Mouse (Mus musculus) intestine, postnatal 0 days (tissue): Measurements from ENCODE around the gene Pigf. TPM values are rescaled to one million over a fixed set of nuclear protein-coding genes. Genes with fewer than 3 reads are reported as not detected.

Source experiments
- ATAC-seq: fragments of 200-750 bp; cut with Nextera tagmentation; 2 replicates; pipeline ENCODE4 v1.8.0; 2017; ENCODE audit warnings: mild to moderate bottlenecking, moderate TSS enrichment, moderate library complexity
- H3K27ac ChIP-seq: fragments of 300-500 bp; sonication (generic); 2 replicates; pipeline ENCODE4 v1.5.1; 2014; ENCODE audit warnings: mild to moderate bottlenecking, low read depth, low read length, moderate library complexity
- H3K27me3 ChIP-seq: fragments of 300-500 bp; sonication (generic); replicated peaks from 2 replicates; pipeline ENCODE4 v1.6.1; 2014; ENCODE audit warnings: low read length, mixed read lengths; ENCODE audit not compliant: control insufficient read depth, insufficient read depth
- H3K36me3 ChIP-seq: fragments of 300-500 bp; sonication (generic); 2 replicates; pipeline ENCODE4 v1.6.1; 2014; ENCODE audit warnings: mild to moderate bottlenecking, moderate library complexity; ENCODE audit not compliant: control insufficient read depth, insufficient read depth
- H3K4me1 ChIP-seq: fragments of 300-500 bp; sonication (generic); replicated peaks from 2 replicates; pipeline ENCODE4 v1.6.1; 2014; ENCODE audit warnings: antibody characterized with exemption, low read length, mixed read lengths; ENCODE audit not compliant: control insufficient read depth, insufficient read depth
- H3K4me2 ChIP-seq: fragments of 300-500 bp; sonication (generic); replicated peaks from 2 replicates; pipeline ENCODE4 v1.6.1; 2014; ENCODE audit warnings: low read depth, mild to moderate bottlenecking, moderate library complexity
- H3K4me3 ChIP-seq: fragments of 300-500 bp; sonication (generic); 2 replicates; pipeline ENCODE4 v1.5.1; 2014; ENCODE audit warnings: low read depth, low read length
- H3K9ac ChIP-seq: fragments of 300-500 bp; sonication (generic); 2 replicates; pipeline ENCODE4 v1.6.1; 2014; ENCODE audit warnings: mild to moderate bottlenecking, low read depth, low read length
- H3K9me3 ChIP-seq: fragments of 300-500 bp; sonication (generic); 2 replicates; pipeline ENCODE4 v1.6.1; 2016; ENCODE audit warnings: mixed run types; ENCODE audit not compliant: control insufficient read depth
- CTCF ChIP-seq: sonication (generic); IDR thresholded peaks from 2 replicates; pipeline ENCODE4 v1.5.1; 2016; ENCODE audit warnings: low read depth, mild to moderate bottlenecking, control low read depth, antibody characterized with exemption, moderate library complexity
- WGBS: fragments of 180-500 bp; shearing (Covaris S2); extraction: QIAGEN DNeasy Blood & Tissue Kit; methylation state at CpG from one replicate; pipeline ENCODE4 v1.1.7; 2014; 5-methylcytosine and 5-hydroxymethylcytosine counted together
- polyA plus RNA-seq: library from polyadenylated mRNA; unstranded; fragments of >200 nt; fragmentation: Nextera tagmentation; extraction: Ambion mirVana; gene quantifications from 2 replicates; pipeline ENCODE4 v1.2.1, GENCODE M21; 2015

The Pigf gene
- polyA plus RNA-seq, 1 experiment from 2014 or later, result 42.6 TPM

DNA sequence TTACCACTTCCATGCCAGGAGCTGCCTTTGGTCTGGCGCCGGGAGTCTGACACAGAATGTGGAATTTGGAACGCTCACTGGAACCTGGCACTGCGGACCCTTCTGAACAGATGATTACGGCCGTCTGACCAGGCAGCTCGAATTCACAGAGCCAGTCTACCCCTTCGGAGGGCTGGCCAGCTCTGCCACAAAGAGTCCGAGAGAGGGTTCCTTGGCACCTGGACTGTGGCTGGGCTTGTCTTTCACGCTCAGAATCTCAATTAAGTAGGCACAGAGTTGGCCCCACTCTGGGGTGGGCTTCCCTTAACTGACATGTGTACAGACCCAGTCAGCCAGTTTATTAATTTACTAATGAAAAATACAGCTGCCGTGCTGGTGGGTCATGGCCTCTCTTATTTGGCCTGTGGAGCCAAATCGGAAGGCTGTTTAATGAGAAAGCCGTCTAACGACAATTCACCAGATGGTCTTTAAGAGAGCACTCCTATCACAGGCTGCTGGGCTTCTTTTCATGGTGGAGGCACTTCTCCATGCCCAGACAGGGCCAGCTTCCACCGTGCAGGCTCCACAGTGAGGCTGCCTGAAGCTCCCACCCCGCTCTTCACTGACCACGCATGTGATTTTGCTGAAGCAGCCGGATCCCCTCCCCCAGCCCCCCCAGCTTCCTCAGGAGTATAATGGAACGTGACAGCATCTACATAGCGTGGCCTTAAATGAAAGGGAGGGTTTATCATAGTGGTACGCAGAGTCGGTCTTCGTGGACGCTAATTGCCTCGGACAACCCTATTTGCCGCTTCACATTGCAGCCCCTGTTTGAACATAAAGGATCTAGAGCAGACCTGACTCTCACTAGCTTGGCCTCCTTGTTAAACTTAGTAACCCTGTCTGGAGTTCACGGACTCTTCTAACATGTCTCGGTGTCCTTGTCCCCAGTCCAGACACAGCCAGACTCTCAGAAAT, 77.1 kb downstream of the Pigf start, which contains the start of gene Atp6v1e2:
Atp6v1e2 (minus strand) TSS at position 58 of the 957 bp plus-strand sequence.
- TF ChIP-seq CTCF, result no peak
- Histone ChIP-seq H3K9ac (no peak within 1 kb of the TSS), H3K4me3 (no peak within 1 kb of the TSS), H3K27ac (no peak within 1 kb of the TSS), H3K27me3 (no peaks in the 10 kb centered on the region), H3K9me3 (no peaks in the 10 kb centered on the region), H3K4me2 (no peak within 1 kb of the TSS), H3K36me3 (no peaks in the 10 kb centered on the region), H3K4me1 (no peaks in the 10 kb centered on the region)
- no peak for ATAC-seq
- 84% methylated on average over 28 of the region's 28 CpGs for WGBS

Other genes starting within 250 kb of the Pigf start
- not detected in 2 replicates for gene Tmem247, start 108.1 kb downstream of the Pigf start, polyA plus RNA-seq
- gene Atp6v1e2, start 77.5 kb downstream of the Pigf start, polyA plus RNA-seq, result not detected in 2 replicates
- gene Rhoq, start 62.3 kb downstream of the Pigf start, polyA plus RNA-seq, result 7.3 and 7.6 TPM in 2 replicates
- gene Cript, start 144 bp upstream of the Pigf start, polyA plus RNA-seq, result 192 and 200 TPM in 2 replicates
- gene Socs5, start 82.3 kb upstream of the Pigf start, polyA plus RNA-seq, result 3.9 and 4.6 TPM in 2 replicates
- 220 and 231 TPM in 2 replicates for gene Mcfd2, start 240.5 kb upstream of the Pigf start, polyA plus RNA-seq